Mouse (Mus musculus) C2C12 (cell line): Measurements from ENCODE around the gene Helq. TPM values are rescaled to one million over a fixed set of nuclear protein-coding genes. Genes with fewer than 3 reads are reported as not detected.

Experiments
- H3K27me3 ChIP-seq: one replicate; pipeline ENCODE4 v1.6.1; 2011; ENCODE audit not compliant: control insufficient read depth, insufficient read depth, insufficient read length
- H3K36me3 ChIP-seq: one replicate; pipeline ENCODE4 v1.6.1; 2011; ENCODE audit not compliant: control insufficient read depth, insufficient read depth
- H3K4me3 ChIP-seq: one replicate; pipeline ENCODE4 v1.5.1; 2011; ENCODE audit warnings: mild to moderate bottlenecking, control low read depth; ENCODE audit not compliant: poor library complexity, insufficient read depth, severe bottlenecking
- H3K79me2 ChIP-seq: one replicate; pipeline ENCODE4 v1.6.1; 2011; ENCODE audit not compliant: control insufficient read depth, insufficient read depth
- H3K79me3 ChIP-seq: one replicate; pipeline ENCODE4 v1.6.1; 2011; ENCODE audit warnings: low read depth, control low read depth
- H3ac ChIP-seq: one replicate; pipeline ENCODE3; 2011; ENCODE audit warnings: low read depth; ENCODE audit not compliant: control insufficient read depth, insufficient read length
- CEBPB ChIP-seq: IDR thresholded peaks from one replicate; pipeline ENCODE4 v1.6.1; 2011; ENCODE audit warnings: low read depth, mild to moderate bottlenecking, control low read depth, moderate library complexity
- CTCF ChIP-seq: IDR thresholded peaks from one replicate; pipeline ENCODE4 v1.5.1; 2011; ENCODE audit not compliant: control insufficient read depth, insufficient read depth, insufficient read length
- FOSL1 ChIP-seq: IDR thresholded peaks from one replicate; pipeline ENCODE4 v1.8.0; 2011; ENCODE audit warnings: mild to moderate bottlenecking, low read length; ENCODE audit not compliant: poor library complexity, insufficient read depth, severe bottlenecking
- MAX ChIP-seq: IDR thresholded peaks from one replicate; pipeline ENCODE4 v1.6.1; 2011; ENCODE audit warnings: mild to moderate bottlenecking, control low read depth
- MYOD1 ChIP-seq: IDR thresholded peaks from one replicate; pipeline ENCODE4 v1.6.1; 2011; ENCODE audit warnings: low read depth; ENCODE audit not compliant: control insufficient read depth, insufficient read length
- MYOG ChIP-seq: IDR thresholded peaks from one replicate; pipeline ENCODE4 v1.6.1; 2011; ENCODE audit not compliant: control insufficient read depth, insufficient read length; ENCODE audit errors: extremely low read depth
- USF1 ChIP-seq: IDR thresholded peaks from one replicate; pipeline ENCODE4 v1.6.1; 2011; ENCODE audit warnings: low read depth, mild to moderate bottlenecking, control low read depth, moderate library complexity
- polyA plus RNA-seq: library from polyadenylated mRNA; unstranded; fragments of >200 nt; fragmentation: generic; extraction: Trizol; gene quantifications from one replicate; pipeline ENCODE4 v1.2.1, GENCODE M21; 2012; ENCODE audit warnings: missing spikeins

The Helq gene
- polyA plus RNA-seq, 1 experiment = 10.6 TPM

DNA sequence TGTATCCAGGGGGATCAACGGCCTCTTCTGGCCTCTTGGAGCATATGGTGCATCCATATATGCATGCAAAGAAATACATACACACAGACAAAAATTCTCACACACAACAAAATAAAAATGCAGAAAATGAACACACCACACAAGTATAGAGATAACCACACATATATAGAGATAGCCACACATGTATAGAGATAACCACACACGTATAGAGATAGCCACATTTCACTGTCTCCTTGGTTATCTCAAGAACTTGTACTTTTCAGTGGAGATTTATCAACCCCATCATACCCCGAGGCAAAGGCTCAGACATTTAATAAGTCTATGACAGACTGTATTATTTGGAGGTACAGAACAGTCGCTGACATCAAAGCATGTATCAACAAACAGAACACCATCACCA lies 63.9 kb downstream of the Helq start:
- no peak for TF ChIP-seq MAX
- no peaks in the 10 kb centered on the region for H3K36me3 ChIP-seq
- no peaks in the 10 kb centered on the region for H3K79me3 ChIP-seq
- H3K79me2 ChIP-seq = no peaks in the 10 kb centered on the region
- H3K27me3 ChIP-seq = no peaks in the 10 kb centered on the region
- no peak overlapping the region for H3K4me3 ChIP-seq
- H3ac ChIP-seq = no peak overlapping the region

DNA sequence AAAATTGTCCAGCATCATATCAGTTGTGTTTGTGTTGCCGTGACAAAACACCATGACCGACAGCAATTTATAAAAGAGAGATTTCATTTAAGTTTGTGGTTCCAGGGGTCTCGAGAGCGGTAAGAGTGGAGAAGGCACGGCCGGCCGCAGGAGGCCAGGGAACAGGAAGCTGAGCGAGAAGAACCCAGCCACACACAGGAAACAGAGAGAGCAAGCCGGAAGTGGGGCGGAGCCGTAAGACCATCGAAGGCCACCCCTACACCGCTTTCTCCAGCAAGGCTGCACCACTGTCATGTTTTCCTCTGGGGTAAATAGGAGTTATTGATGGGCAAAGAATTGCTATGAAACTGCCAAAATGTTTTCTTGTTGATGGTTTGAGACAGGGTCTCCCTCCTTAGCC lies 69.6 kb downstream of the Helq start:
- Histone ChIP-seq H3K4me3 (no peak overlapping the region), H3K79me3 (no peaks in the 10 kb centered on the region), H3ac (no peak overlapping the region), H3K79me2 (no peaks in the 10 kb centered on the region), H3K27me3 (no peaks in the 10 kb centered on the region), H3K36me3 (no peaks in the 10 kb centered on the region)
- TF ChIP-seq MYOD1 (no peak), MAX (no peak), MYOG (no peak), CTCF (no peak), USF1 (no peak), CEBPB (no peak), FOSL1 (no peak)

DNA sequence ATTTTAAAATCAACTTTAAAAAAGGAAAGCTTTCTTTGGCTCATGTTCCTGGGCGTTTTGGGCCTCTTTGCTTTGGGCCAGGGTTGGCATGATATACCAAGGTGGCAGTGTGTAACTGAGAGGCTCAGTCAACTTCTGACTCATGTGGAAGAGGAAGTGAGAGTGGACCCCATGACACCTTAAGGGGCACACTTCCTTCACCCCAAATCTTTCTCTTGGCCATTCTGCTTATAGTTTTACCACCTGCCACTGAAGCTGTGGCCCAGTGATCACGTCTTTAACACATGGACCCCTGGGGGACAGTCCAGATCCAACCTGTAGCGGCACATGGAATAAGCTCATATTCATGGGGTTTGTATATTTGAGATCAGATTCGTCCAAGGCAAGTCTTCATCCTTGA lies 72.4 kb downstream of the Helq start:
- no peak for TF ChIP-seq CEBPB
- no peak for TF ChIP-seq USF1
- TF ChIP-seq MYOG = no peak
- no peak for TF ChIP-seq FOSL1
- TF ChIP-seq MAX = no peak
- TF ChIP-seq MYOD1 = no peak
- no peak for TF ChIP-seq CTCF
- Histone ChIP-seq H3K4me3 (no peak overlapping the region), H3K27me3 (no peaks in the 10 kb centered on the region), H3K36me3 (no peaks in the 10 kb centered on the region), H3K79me2 (no peaks in the 10 kb centered on the region), H3K79me3 (no peaks in the 10 kb centered on the region), H3ac (no peak overlapping the region)

DNA sequence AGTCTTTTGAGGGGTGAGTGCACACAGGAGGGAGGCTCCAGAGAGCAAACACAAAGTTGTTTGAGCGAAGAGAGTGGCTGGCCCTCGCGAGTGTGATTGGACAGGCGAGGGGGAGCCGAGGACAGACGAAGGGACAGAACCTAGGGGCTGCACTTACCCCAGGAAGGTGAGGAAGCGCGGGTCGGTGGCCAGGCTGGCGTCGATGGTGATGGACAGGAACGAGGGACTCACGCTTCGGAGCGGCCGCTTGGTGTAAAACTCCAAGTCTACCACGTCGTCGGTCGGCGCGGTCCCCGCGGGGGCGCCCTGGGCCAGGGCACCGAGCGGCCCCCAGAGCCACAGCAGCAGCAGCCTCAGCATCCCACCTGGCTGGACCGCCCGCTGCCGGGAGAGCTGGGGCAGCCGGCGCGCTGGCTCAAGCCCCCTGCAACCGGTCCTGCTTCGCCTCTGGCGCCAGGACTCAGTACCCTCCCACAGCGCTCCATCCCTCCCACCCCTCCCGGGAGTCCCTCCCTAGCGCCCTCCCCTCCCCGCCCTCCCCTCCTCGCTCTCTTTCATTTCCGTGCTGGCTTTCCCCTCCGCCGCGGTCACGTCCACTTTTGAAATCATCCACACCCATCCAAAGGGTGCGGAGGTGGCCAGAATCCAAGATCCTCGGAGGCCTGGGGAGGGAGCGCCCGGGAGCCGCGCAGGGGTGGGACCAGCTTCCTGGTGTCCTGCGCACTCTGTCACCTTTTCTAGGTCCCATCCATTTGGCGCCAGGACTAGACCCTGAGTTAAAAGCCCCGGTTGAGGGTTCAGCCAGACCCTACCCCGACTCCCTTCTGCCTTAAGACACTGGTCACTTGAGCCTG lies 78.9 kb downstream of the Helq start, which contains the start of gene Hpse:
TSS of gene Hpse (minus strand) at position 482 of the 854 bp plus-strand sequence.
- H3K79me3 ChIP-seq = no peaks in the 10 kb centered on the region
- no peaks in the 10 kb centered on the region for H3K36me3 ChIP-seq
- TF ChIP-seq FOSL1 (no peak), CTCF (no peak), USF1 (no peak)
- H3ac ChIP-seq = peak within 1 kb of the TSS; percentile 54
- H3K4me3 ChIP-seq = no peak within 1 kb of the TSS
- no peaks in the 10 kb centered on the region for H3K79me2 ChIP-seq
- H3K27me3 ChIP-seq = no peaks in the 10 kb centered on the region

DNA sequence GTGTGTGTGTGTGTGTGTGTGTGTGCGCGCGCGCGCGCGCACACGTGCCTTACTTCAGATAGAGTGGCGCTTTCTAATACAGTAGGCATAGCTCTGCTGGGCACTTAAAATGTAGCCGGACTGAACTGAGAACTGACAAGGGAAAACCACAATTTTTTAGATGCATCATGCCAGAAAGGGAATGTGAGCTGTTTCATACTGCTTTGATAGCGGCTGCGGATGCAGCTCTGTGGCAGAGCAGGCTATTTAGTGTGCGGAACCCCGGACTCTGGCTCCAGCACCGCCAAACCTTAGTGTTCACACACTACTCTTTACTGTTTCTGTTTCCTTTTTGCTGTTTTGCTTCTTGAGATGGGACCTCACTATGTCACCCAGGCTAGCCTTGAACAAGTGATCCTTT lies 81.6 kb downstream of the Helq start:
- no peaks in the 10 kb centered on the region for H3K79me2 ChIP-seq
- H3K4me3 ChIP-seq = no peak overlapping the region
- no peak for TF ChIP-seq MYOD1
- TF ChIP-seq USF1 = no peak
- no peak for TF ChIP-seq FOSL1
- TF ChIP-seq CTCF = no peak
- no peak for TF ChIP-seq CEBPB
- TF ChIP-seq MYOG = no peak
- no peak for TF ChIP-seq MAX
- no peak overlapping the region for H3ac ChIP-seq
- no peaks in the 10 kb centered on the region for H3K27me3 ChIP-seq
- H3K36me3 ChIP-seq = no peaks in the 10 kb centered on the region
- H3K79me3 ChIP-seq = no peaks in the 10 kb centered on the region

Other genes with a start within 250 kb of the Helq start
- gene Plac8, start 226.4 kb downstream of the Helq start, polyA plus RNA-seq = 35.8 TPM
- gene Coq2, start 123.5 kb downstream of the Helq start, polyA plus RNA-seq = 25.0 TPM
- gene Hpse, start 78.9 kb downstream of the Helq start, polyA plus RNA-seq = 0.44 TPM
- 80.6 TPM for gene Mrps18c, start within 50 bp of the Helq start, polyA plus RNA-seq
- gene Abraxas1, start 22.4 kb upstream of the Helq start, polyA plus RNA-seq = 5.7 TPM
- gene Gpat3, start 47.1 kb upstream of the Helq start, polyA plus RNA-seq = 1.1 TPM